Mouse (Mus musculus): ENCODE results near the gene Olfr430.

GRCm38 (mm10) chr1:174040523-174041177, 25.8 kb upstream of the Olfr430 start, which contains the start of gene Olfr433:
- TF ChIP-seq POLR2A (IDR thresholded peaks at IDR 0.05; ENCODE audit: borderline replicate concordance, insufficient read depth, low read length) (no peak), CTCF (IDR thresholded peaks at IDR 0.05; ENCODE audit: borderline replicate concordance, insufficient read depth, low read depth, low read length) (no peak)
